Mouse (Mus musculus): Measurements from ENCODE around the gene Ncs1.

Gene Ncs1

DNA sequence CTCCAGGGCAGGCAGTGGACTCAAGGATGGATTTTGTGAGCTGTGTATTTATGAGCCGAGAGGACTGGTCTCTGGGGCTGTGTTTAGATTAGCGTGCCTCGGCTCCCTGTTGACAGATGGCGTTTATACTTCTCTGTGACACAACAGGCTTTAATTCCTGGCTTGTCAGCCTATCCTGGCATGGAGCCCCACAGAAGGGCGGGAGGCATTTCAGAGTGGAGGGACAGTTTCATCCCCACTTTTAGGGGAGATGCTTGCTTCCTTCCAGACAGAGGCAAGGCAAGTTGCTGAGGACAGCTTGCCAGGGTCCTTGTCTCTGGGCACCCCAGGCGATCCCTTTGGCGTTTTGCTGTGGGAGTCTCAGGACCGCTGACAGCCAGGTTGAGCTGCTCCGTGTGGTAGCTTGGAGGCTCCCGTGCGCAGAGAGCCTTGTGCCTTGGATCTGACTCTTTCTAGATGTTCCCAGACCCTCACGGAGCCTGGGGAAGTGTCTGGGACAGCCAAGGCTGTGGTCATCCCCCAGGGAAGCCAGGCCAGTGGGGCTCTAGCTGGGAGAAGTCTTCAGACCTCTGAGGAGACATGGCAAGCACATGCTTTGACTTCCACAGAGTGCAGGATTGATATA lies 92.2 kb downstream of the Ncs1 start:
- in situ Hi-C loops (cut with MboI, MseI): no loop called here

DNA sequence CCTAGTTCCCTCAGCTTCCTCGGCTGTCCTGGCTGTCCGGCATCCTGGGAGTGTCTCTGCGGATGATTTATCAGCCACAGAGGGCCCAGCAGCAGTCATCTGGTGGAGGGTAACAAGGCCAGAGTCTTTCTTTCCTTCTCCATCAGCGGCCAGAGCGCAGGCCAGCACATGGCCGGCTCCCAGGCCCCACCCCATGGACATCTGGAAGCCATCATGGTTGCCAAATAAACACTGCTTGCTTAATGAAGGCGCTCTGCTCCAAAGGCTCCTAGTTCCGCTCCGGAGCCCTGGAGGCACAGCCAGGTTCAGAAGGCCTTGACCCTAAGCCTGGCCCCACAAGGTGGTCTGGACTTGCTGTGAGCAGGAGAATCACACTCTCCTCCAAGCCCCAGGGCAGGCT lies 94.2 kb downstream of the Ncs1 start:
- in situ Hi-C loops (cut with MboI, MseI): no loop called here

DNA sequence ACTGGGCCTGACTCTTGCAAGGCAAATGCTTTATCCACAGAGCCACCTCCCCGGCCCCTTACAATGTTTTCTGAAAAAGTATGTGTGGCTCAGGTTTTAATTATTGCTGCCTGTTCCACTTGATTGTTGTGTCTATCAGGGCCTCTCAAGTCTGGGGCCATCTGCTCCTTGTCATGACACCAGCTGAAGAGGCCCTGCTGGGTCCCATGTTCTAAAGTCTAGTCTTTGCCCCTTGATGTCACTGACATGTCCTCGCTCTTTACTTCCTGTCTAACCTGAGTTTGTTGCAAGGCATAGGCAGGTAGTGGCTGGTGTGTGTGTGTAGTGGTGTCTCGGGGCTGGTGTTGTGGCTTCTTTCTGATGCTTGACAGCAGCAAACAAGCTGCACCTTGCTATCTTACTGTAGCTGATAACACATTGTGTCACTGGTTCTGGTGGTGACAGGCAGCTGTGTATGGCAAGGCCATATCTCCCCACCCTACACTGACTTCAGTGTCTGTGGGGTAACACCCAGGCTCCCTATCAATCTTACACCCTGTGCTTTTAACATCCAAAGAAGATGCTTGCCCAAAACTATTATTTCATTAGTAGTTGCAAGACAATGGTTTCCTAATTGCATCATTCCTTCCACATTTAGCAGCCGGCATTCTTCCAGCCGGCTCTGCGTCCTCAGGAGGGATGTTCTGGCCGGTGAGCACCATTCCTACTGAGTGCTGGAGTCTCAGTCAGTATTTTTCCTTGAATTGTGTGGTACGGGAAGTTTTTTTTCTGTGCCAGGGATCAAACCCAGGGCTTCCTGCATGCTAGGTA lies 96.3 kb downstream of the Ncs1 start:
- in situ Hi-C loops (cut with MboI, MseI): no loop called here

All from T-helper 17 cell (primary cell).